Mouse (Mus musculus) forebrain, embryonic 14.5 days (tissue): ENCODE data around the gene Lsm2. TPM values are rescaled to one million over a fixed set of nuclear protein-coding genes. Genes with fewer than 3 reads are reported as not detected.
"Not testable (repeated sequence)": the region's sequence is repeated elsewhere in the genome, so short reads cannot be mapped to it uniquely, and the experiment has no call there.

Experiments
- ATAC-seq: fragments of 200-750 bp; cut with Nextera tagmentation; 2 replicates; pipeline ENCODE4 v1.8.0; 2017; ENCODE audit warnings: mild to moderate bottlenecking, moderate library complexity
- DNase-seq: peaks from one replicate; pipeline ENCODE4 v3.0.0-alpha.2; 2015; ENCODE audit warnings: low spot score
- H3K27ac ChIP-seq: fragments of 300-500 bp; sonication (generic); 2 replicates; pipeline ENCODE4 v1.5.1; 2014; ENCODE audit warnings: low read depth, mild to moderate bottlenecking, control low read depth, low read length, moderate library complexity
- H3K27me3 ChIP-seq: fragments of 300-500 bp; sonication (generic); replicated peaks from 2 replicates; pipeline ENCODE4 v1.6.1; 2014; ENCODE audit warnings: low read length, control low read depth, mixed read lengths; ENCODE audit not compliant: control insufficient read depth, insufficient read depth
- H3K36me3 ChIP-seq: fragments of 300-500 bp; sonication (generic); 2 replicates; pipeline ENCODE4 v1.6.1; 2014; ENCODE audit warnings: low read length, control low read depth; ENCODE audit not compliant: control insufficient read depth, insufficient read depth
- H3K4me1 ChIP-seq: fragments of 300-500 bp; sonication (generic); 2 replicates; pipeline ENCODE4 v1.6.1; 2014; ENCODE audit warnings: antibody characterized with exemption, low read length, control low read depth; ENCODE audit not compliant: control insufficient read depth, insufficient read depth
- H3K4me2 ChIP-seq: fragments of 300-500 bp; sonication (generic); 2 replicates; pipeline ENCODE4 v1.6.1; 2014; ENCODE audit warnings: mild to moderate bottlenecking, control low read depth, low read length
- H3K4me3 ChIP-seq: fragments of 300-500 bp; sonication (generic); 2 replicates; pipeline ENCODE4 v1.5.1; 2014; ENCODE audit warnings: low read depth, low read length, control low read depth
- H3K9ac ChIP-seq: fragments of 300-500 bp; sonication (generic); 2 replicates; pipeline ENCODE4 v1.6.1; 2014; ENCODE audit warnings: mild to moderate bottlenecking, low read length, control low read depth, moderate library complexity
- H3K9me3 ChIP-seq: fragments of 300-500 bp; sonication (generic); replicated peaks from 2 replicates; pipeline ENCODE4 v1.6.1; 2016; ENCODE audit warnings: low read length, control low read depth, mixed read lengths; ENCODE audit not compliant: control insufficient read depth
- WGBS: fragments of 180-500 bp; shearing (Covaris S2); extraction: QIAGEN DNeasy Blood & Tissue Kit; methylation state at CpG from one replicate; pipeline ENCODE4 v1.1.7; 2014; 5-methylcytosine and 5-hydroxymethylcytosine counted together
- polyA plus RNA-seq: library from polyadenylated mRNA; unstranded; fragments of >200 nt; fragmentation: Nextera tagmentation; extraction: Ambion mirVana; gene quantifications from 2 replicates; pipeline ENCODE4 v1.2.1, GENCODE M21; 2014

Gene Lsm2
- polyA plus RNA-seq, 1 experiment from 2014 or later, result 148 TPM

DNA sequence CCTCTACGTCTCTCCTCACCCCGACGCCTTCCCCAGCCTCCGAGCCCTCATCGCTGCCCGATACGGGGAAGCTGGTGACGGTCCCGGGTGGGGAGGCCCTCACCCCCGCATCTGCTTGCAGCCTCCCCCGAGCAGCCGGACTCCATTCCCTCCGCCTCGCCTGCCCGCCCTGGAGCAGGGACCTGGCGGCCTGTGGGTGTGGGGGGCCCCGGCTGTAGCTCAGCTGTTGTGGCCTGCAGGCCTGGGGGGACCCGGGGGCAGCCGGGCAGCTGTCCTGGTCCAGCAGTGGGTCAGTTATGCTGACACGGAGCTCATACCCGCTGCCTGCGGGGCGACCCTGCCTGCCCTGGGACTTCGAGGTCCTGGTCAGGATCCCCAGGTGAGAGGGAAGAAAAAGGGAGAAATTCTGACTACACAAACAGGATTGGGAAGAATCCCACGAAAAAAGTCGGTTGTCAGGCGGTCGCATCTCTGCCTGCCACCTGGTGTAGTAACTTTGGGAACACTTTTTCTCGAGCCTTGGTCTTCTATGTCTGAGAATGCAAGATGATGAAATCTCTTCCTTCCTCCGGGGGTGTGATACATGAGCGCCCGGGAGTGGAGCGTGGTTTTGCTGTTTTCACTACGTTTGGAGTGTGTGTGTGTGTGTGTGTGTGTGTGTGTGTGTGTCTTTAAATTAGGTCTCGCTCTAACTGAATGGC lies 19.9 kb downstream of the Lsm2 start:
- no peak for ATAC-seq
- Histone ChIP-seq H3K27me3 (no peaks in the 10 kb centered on the region), H3K9ac (peak overlapping the region; percentile 93), H3K36me3 (peaks cover 33% of the 10 kb centered on the region), H3K27ac (peak overlapping the region; percentile 96), H3K4me1 (peaks cover 12% of the 10 kb centered on the region), H3K4me3 (peak overlapping the region; percentile 88), H3K4me2 (peak overlapping the region; percentile 100), H3K9me3 (no peaks in the 10 kb centered on the region)
- under 1% methylated on average over 34 of the region's 35 CpGs for WGBS
- DNase-seq, result peak; percentile 20

DNA sequence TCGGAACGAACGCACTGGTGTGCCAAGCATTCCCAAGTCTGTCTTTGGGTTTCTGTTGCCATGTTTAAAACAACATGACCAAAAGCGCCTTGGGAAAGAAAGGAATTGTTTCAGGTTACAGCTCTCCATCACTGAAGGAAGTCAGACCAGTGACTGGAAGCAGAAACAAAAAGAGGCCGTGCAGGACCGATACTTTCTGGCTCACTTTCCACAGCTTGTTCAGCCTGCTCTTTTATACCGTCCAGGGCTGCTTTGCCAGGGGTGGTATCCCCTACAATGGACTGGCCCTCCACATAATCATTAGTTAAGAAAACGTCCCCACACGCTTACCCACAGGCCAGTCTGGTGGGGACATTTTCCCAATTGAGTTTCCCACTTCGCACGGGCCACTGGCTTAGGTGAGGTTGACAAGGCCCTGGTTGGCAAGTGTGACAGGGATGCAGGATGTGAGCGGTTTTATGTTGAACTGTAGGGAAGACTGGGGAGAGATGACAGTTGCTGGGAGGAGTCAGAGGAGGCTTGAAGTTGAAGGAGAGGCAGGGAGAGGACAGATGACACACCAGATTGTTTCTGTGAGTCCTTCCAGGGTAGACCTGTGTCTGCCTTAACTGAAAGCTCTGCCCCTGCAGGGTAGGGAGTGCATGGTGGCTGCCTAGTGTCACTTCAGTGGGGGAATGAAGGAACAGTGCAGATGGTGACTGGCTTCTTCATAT lies 20.6 kb downstream of the Lsm2 start:
- H3K4me1 ChIP-seq, result peaks cover 12% of the 10 kb centered on the region
- peak; percentile 4 for DNase-seq
- no peaks in the 10 kb centered on the region for H3K27me3 ChIP-seq
- H3K9me3 ChIP-seq, result no peaks in the 10 kb centered on the region
- ATAC-seq, result no peak
- H3K4me3 ChIP-seq, result peak overlapping the region; percentile 88
- H3K9ac ChIP-seq, result peak overlapping the region; percentile 93
- H3K4me2 ChIP-seq, result peak overlapping the region; percentile 100
- WGBS, result 7% methylated on average over 12 of the region's 12 CpGs
- H3K27ac ChIP-seq, result peak overlapping the region; percentile 9; the same call in 1 of the 2 replicates
- peaks cover 37% of the 10 kb centered on the region for H3K36me3 ChIP-seq

DNA sequence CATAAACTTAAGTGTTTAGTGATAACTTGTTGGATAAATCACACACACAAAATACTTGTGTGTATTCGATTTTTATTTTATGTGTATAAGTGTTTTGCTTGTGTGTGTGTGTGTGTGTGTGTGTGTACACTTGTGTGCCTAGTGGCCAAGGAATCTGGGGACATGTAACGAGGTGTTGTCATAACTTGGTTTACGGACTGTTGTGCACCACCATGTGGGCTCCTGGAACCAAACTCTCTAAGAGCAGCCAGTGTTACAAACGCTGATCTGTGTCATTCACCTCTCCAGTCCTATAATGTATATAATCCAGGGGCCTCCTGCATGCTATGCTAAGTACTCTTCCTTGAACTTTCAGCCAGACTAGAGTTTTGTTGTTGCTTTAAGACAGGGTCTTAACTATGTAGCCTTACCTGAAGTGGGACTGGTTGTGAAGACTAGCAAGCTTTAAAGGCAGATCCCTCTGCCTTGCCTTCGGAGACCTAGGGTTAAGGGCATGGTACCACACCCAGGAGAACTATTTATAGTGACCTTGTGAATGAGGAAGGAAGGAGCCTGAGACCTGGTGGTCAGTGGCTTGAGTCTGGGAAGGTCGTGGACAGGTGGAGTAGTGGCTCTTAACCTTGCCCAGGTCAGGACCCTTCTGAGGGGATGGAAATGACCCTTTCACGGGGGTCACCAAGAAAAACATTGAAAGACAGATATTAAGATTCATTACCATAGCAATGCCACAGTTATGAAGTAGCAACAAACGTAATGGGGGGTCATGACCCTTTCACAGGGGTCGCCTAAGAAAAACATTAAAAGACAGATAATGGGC lies 21.6 kb downstream of the Lsm2 start:
- Histone ChIP-seq H3K9me3 (no peaks in the 10 kb centered on the region), H3K4me3 (no peak overlapping the region), H3K36me3 (peaks cover 38% of the 10 kb centered on the region), H3K27me3 (no peaks in the 10 kb centered on the region), H3K4me2 (peak overlapping the region; percentile 100), H3K4me1 (peaks cover 12% of the 10 kb centered on the region), H3K27ac (no peak overlapping the region), H3K9ac (peak overlapping the region; percentile 93)
- WGBS, result 72% methylated on average over 9 of the region's 9 CpGs
- ATAC-seq, result no peak
- DNase-seq, result no peak

DNA sequence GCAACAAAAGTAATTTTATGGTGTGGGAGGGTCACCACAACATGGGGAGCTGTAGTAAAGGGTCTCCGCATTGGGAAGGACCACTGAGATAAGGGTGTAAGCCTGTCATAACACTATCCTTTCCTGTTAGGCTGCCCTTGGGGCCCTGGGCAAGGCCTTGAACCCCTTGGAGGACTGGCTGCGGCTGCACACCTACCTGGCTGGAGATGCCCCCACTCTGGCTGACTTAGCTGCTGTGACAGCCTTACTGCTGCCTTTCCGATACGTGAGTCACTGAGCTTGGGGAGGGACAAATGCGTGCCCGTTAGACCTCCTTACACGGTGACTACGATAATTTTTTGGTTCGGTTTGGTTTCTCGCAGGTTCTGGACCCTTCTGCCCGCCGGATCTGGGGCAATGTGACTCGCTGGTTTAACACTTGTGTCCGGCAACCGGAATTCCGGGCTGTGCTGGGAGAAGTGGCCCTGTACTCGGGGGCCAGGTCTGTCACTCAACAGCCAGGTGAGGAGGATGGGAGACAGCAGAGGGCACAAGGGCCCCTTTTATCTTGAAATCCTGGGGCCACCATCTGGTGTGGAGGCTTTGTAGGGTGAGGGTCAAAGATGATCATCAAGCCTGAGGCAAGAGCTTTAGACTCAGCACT lies 22.5 kb downstream of the Lsm2 start:
- H3K9me3 ChIP-seq, result no peaks in the 10 kb centered on the region
- 94% methylated on average over 17 of the region's 17 CpGs for WGBS
- H3K27me3 ChIP-seq, result no peaks in the 10 kb centered on the region
- H3K27ac ChIP-seq, result no peak overlapping the region
- no peak overlapping the region for H3K4me3 ChIP-seq
- H3K9ac ChIP-seq, result no peak overlapping the region
- H3K4me2 ChIP-seq, result no peak overlapping the region
- DNase-seq (no peak), ATAC-seq (no peak)
- H3K4me1 ChIP-seq, result peaks cover 12% of the 10 kb centered on the region
- H3K36me3 ChIP-seq, result peaks cover 47% of the 10 kb centered on the region

DNA sequence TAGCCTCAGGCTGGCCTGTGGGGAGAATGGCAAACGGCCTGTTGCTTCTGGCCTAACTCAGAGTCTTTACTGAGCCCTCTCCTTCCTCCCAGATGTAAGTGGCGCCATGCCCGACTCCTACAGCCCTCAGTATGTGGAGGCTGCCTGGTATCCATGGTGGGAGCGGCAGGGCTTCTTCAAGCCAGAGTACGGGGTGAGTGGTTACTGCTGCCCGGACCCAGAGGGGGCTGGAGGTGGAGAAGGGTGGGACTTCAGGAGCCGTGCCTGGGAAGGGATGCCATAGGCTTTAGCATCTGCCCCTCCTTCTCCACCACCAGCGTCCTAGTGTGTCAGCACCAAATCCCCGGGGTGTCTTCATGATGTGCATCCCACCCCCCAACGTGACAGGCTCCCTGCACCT lies 23.5 kb downstream of the Lsm2 start:
- H3K9me3 ChIP-seq, result no peaks in the 10 kb centered on the region
- no peak overlapping the region for H3K4me2 ChIP-seq
- ATAC-seq (no peak), DNase-seq (no peak)
- no peak overlapping the region for H3K9ac ChIP-seq
- WGBS, result 93% methylated on average over 10 of the region's 10 CpGs
- H3K4me3 ChIP-seq, result no peak overlapping the region
- peaks cover 8% of the 10 kb centered on the region for H3K4me1 ChIP-seq
- H3K36me3 ChIP-seq, result peaks cover 56% of the 10 kb centered on the region
- H3K27ac ChIP-seq, result no peak overlapping the region
- H3K27me3 ChIP-seq, result no peaks in the 10 kb centered on the region

DNA sequence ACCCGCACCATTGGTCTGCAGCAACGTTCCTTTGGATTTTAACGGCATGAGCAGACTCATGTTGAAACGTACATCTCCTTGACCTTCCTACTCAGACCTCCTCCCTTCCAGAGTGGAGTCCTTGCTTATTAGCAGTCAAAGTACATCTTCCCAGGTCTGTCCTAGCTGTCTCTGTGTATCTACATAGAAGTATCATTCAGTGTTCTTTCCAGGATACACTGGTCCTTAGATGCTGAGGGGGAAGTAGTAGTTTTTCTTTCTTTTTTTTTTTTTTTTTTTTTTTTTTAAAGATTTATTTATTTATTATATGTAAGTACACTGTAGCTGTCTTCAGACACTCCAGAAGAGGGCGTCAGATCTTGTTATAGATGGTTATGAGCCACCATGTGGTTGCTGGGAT lies 24.2 kb downstream of the Lsm2 start:
- 93% methylated on average over 4 of the region's 5 CpGs for WGBS
- peaks cover 63% of the 10 kb centered on the region for H3K36me3 ChIP-seq
- not testable (repeated sequence) for H3K9ac ChIP-seq

DNA sequence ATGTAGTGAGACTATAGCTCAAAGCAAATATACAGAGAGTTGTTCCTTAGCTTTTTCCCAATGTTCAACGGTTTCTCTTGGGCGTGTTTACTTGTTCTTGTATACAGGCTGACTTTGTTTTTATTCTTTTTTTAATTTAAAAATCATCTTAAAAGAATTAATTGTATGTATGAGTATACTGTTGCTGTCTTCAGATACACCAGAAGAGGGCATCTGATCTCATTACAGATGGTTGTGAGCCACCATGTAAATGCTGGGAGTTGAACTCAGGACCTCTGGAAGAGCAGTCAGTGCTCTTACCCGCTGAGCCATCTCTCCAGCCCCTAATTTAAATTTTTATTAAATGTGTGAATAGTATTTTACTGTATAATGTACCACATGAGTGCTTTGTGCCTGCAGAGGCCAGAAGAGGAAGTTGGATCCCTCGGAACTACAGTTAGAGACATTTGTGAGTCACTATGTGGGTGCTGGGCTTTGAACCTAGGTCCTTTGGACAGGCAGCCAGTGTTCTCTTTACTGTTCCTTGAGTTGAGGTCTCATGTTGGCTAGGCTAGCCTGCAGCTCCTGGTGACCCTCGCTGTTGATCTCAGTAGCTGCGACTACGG lies 25.8 kb downstream of the Lsm2 start:
- Histone ChIP-seq H3K4me2 (no peak overlapping the region), H3K27me3 (no peaks in the 10 kb centered on the region), H3K4me1 (peaks cover 3% of the 10 kb centered on the region), H3K9ac (no peak overlapping the region), H3K4me3 (no peak overlapping the region), H3K27ac (no peak overlapping the region), H3K36me3 (peaks cover 79% of the 10 kb centered on the region), H3K9me3 (no peaks in the 10 kb centered on the region)
- no peak for ATAC-seq
- no peak for DNase-seq
- 98% methylated on average over 7 of the region's 7 CpGs for whole genome bisulfite sequencing

More for the DNA sequence above, 24.2 kb downstream of the Lsm2 start:
- not testable (repeated sequence) for H3K4me2 ChIP-seq, H3K9me3 ChIP-seq, H3K4me3 ChIP-seq, H3K27ac ChIP-seq, H3K4me1 ChIP-seq, DNase-seq, H3K27me3 ChIP-seq, ATAC-seq

DNA sequence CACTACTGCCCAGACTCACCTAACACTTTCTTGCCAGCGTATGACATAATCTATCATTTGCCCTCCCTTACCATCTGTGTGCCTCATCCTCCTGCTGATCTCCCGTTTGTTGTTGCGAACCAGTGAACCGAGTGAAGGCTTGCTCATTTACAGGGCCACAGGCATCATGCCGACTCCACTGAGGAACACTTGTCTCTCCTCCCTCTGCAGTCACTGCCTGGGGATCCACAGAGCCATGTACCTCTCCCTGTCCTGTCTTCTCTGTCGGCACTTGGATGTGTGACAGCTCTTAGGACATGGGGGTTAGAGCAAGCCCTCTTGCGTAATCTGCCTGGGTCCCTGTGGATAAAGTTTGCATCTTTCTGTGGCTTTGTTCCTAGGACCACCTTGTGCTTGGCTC lies 27.9 kb downstream of the Lsm2 start:
- H3K4me3 ChIP-seq, result no peak overlapping the region
- H3K27me3 ChIP-seq, result no peaks in the 10 kb centered on the region
- H3K27ac ChIP-seq, result no peak overlapping the region
- no peak overlapping the region for H3K9ac ChIP-seq
- H3K4me2 ChIP-seq, result no peak overlapping the region
- no peaks in the 10 kb centered on the region for H3K4me1 ChIP-seq
- DNase-seq, result no peak
- 85% methylated on average over 7 of the region's 7 CpGs for WGBS
- peaks cover 93% of the 10 kb centered on the region for H3K36me3 ChIP-seq
- H3K9me3 ChIP-seq, result no peaks in the 10 kb centered on the region
- no peak for ATAC-seq
